Mouse (Mus musculus): ENCODE data around the gene Cbr4. TPM values are rescaled to one million over a fixed set of nuclear protein-coding genes. Genes with fewer than 3 reads are reported as not detected.
A peak's percentile ranks its signal among the peaks of the same experiment; 100 is the strongest.

Gene Cbr4
- total RNA-seq, 2 experiments from 2014 or later: 21.5 to 23.4 TPM

DNA sequence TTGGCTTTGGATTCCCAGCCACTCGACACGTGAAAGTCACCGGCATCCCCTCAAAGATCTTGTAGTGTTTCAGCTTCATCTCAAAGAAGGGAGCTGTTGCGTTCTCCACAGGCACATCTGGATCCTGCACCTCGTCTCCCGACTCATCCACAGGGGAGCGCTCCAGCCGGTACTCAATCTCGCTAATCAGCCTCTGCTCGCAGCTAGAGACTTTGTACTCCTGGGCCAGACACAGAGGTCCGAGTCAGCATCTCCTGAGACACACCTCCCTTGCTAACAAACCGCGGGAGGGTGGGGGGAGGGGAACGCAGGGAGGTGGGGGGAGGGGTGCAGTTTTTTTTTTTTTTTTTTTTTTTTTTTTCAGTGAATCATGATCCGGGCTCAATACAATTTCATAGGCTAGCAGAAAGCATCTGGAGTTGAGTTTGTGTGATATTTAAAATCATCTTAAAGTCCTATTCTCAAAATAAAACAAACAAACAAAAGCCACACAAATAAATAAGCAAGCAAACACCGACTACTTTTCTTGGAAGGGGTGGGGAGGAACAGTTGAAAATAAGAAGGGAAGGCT is 45.9 kb downstream of the Cbr4 start:
- intact Hi-C loops (cut with DNase I): no loop called here

DNA sequence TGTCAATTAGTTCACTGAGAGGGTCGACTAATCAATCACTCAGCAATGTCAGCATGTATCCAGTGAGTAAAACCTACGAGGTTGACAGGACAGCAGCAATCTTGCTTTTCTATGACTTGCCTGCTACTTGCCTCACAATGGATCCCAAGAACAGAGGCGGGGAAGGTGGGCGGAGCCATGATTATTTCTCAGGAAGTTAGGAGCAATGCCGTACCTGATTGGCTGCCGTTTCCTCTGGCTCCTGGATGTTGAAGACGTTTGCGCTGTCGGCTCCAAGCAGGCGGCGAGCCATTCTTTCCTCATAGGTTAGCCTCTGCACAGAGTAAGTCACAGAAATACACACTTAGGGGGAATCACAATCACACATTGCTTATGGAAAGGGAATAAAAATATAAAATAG is 47.9 kb downstream of the Cbr4 start:
- no peak for DNase-seq (ENCODE audit: low spot score in 2 of 2)
- intact Hi-C loops (cut with DNase I): no loop called here

More for the DNA sequence above, 45.9 kb downstream of the Cbr4 start:
- DNase-seq (ENCODE audit: low spot score in 2 of 2): no peak

DNA sequence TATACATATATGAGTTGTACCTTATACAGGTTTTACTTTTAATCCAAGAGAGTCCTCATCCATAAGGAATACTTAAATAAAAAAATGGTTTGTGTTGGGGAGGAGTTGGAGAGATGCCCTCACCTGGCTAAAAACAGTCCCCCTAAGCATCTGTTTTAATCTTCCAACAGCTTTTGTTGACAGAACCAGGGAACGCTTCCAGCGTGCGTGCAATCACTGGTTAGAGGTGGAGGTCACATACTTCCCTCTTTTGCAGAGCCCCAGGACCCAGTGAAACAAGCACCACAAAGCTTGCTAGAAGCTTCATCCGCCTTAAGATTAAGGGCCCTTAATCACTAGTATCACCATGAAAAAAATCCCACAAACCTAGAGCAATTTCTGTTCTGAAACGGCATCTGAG is 49.9 kb downstream of the Cbr4 start:
- DNase-seq (ENCODE audit: low spot score in 2 of 2): no peak
- intact Hi-C loops (cut with DNase I): no loop called here

DNA sequence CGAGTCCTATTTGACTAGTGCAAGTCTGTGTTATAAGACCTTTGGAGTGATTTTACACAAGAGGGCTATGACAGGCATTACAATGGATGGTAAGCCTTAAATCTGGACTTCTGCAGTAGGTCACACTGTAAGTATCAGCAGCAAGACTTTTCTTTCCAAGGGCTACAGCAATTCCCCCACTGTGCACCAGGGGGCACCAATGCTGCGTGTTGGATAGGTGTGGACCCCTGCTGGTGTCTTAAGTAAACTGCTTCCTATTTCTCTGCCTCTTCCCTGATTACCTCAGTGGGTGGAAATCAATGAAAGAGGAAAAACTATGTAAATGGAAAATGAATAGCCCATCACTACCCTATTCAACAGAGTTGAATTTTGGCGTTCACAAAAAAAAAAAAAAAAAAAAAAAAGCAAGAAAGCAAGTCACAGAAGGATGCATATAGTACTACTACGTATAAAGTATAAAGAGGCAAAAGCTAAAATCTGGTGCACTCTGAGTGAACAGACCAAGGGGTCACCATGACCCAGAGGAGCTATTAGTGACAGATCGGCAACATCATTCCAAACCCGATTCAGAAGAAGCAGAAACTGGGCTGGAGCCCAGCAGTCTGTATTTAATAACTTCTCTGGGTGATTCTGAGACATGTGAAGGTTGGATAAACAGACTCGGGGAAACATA is 52.4 kb downstream of the Cbr4 start:
- intact Hi-C loops (cut with DNase I): loop anchor here (1.0 to 5.0 kb wide), 3 partner anchors 147 to 522 kb away; no protein-coding TSS in a partner anchor

DNA sequence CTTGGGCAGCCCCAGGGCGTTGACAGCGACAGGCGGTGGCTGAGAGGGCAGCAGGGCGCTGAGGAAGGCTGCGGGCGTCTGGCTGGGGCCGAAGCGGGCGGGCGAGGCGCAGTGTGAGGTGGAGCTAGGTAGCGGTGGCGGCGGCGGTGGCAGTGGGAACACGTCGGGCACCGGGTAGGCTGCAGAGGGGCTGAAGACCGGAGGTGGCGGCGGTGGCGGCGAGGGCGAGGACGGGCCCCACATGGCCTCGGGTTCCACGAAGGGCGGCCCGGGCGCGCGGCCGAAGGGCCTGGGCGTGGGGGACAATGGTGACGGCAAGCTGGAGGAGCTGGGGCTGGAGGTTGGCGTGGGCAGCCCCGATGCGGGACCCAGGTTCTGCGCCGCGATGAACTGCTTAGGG is 62.1 kb downstream of the Cbr4 start:
- intact Hi-C loops (cut with DNase I): no loop called here
- no peak for DNase-seq (ENCODE audit: low spot score in 2 of 2)

More for the DNA sequence above, 52.4 kb downstream of the Cbr4 start:
- peak; percentile 77 to 84 for DNase-seq (ENCODE audit: low spot score in 2 of 2)

DNA sequence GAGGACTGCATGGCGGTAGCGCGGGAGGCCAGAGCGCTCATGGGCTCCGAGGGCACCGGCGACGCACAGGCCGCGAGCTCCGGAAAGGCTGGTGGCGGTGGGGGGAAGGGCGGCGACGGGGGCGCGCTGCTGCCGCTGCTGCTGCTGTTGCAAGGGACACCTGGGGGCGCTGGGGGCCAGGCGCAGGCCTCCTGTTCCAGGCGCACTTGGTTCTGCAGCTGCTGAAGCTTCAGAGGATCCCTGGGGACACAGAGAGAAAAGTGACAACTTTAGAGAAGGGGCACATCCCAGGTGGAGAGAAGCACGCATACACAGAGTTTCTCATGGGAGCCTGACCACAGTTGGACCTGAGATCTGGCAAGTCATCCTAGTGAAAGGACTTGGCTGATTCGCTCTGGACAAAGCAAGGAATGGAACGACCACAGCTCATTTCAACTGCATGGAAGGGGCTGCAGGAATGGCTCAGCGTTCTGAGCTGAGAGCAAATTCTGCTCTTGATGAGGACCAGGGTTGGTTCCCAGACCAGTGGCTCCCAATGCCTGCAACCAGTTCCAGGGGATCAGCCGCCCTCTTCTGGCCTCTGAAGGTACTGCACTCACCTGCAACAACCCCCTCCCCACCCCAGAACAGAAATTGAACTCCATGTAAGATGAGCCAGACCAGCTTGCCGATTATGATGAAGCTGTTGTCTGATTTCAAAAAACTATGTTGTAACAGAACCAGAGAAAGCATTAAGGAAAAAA is 62.6 kb downstream of the Cbr4 start:
- no peak for DNase-seq (ENCODE audit: low spot score in 2 of 2)
- intact Hi-C loops (cut with DNase I): no loop called here

DNA sequence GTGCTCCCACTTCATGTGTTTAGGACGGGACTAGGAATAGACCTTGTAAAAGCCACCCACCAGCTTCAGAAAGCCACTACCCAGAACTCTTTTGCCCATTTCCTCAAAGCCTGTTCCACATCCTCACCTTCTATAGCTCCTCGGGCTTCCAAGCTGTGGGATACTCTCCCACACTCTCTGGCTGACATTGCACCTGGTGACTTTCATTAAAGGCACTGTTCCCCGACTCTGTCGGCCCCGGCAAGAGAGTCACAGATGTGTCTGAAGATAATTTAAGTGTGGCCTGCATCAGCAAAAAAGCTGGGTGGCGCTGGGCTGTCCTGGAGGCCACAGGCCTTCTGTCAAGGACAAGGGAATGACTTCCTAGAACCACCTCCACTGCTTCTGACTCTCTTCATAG is 64.7 kb downstream of the Cbr4 start:
- intact Hi-C loops (cut with DNase I): no loop called here
- no peak for DNase-seq (ENCODE audit: low spot score in 2 of 2)

DNA sequence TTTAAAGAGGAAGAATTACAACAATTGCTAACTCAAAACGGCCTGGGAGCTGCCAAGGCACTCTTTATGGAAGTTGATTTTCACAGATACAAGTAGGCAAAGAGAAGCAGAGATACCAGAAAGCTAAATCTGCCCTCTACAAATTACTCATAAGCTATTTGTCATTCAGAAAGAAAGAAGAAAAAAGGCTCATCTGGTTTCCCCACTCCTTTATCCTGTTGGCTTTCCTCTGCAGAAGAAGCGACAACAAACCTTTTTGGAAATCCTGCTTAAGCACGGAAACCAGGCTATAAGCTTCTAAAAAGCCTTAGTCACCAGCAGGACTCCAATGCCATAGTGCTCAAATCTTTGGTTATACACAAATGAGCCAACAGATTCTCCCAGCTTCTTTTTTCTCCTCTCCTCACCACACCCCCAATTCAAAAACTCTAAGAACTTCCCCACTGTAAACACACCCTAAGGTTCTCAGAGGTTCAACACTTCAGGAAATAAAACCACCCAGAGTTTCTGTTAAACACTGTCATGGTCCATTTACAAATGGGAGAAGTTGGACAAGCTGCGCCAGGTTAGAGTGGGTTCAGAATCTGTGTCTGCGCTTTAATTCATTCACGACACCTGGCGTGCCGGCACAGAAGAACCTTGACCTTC is 65.3 kb downstream of the Cbr4 start:
- intact Hi-C loops (cut with DNase I): no loop called here
- no peak for DNase-seq (ENCODE audit: low spot score in 2 of 2)

DNA sequence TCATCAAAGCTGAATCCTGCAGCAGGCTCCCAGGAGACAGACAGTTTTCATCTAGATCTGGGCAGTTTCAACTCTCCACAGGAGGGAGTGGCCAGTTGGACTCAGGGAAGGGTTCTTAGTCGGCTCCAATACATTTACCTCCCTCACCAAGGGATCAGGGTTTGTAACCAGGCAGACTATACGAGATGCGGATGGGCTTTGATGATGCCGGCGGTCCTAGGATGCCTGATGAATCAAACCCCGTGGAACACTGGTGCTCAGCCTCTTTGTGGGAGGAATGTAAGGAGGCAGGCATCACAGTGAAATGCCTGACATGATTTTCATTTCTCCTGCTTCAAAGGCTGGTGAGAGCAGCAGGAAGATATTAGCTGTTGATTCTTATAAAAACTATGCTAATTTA is 67.8 kb downstream of the Cbr4 start:
- intact Hi-C loops (cut with DNase I): no loop called here
- no peak for DNase-seq (ENCODE audit: low spot score in 2 of 2)

DNA sequence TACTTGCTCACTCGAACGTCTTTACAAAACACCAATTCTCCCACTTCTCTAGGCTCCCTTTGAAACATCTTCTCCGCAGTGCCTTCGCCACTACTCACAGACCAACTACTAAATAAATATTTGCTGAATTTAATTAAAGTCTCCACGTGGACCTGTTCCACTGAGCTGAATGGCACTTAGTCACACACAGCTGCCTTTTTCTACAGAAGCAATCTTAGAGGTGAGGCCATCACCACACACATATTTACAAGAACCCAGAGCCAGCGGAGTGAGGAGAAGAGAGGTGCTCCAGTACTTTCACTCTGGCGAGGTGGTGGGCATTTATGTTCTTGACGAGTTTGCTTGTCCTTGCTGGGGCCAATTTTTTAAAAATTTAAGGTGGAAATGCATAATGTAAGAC is 68.7 kb downstream of the Cbr4 start:
- intact Hi-C loops (cut with DNase I): no loop called here
- DNase-seq (ENCODE audit: low spot score in 2 of 2): no peak

All from left cerebral cortex, postnatal 36 days (tissue).